Mouse (Mus musculus) heart, adult 2 months (tissue): ENCODE measurements around the gene Fgd6.

Source experiments
- EP300 ChIP-seq: fragments of 200-500 bp; IDR thresholded peaks from 2 replicates; pipeline ENCODE4 v1.6.1; 2011; ENCODE audit warnings: low read depth, low read length, control low read depth; ENCODE audit not compliant: insufficient read depth
- POLR2A ChIP-seq: fragments of 200-500 bp; IDR thresholded peaks from 2 replicates; pipeline ENCODE4 v1.6.1; 2011; ENCODE audit warnings: mild to moderate bottlenecking, low read depth, low read length, control low read depth; ENCODE audit not compliant: insufficient read depth

- TF ChIP-seq POLR2A (no peak), EP300 (no peak)
Observed at GRCm38 (mm10) chr10:94140227-94140931, 104.6 kb downstream of the Fgd6 start.
